Mouse (Mus musculus): ENCODE data around the gene Bckdk. TPM values are rescaled to one million over a fixed set of nuclear protein-coding genes. Genes with fewer than 3 reads are reported as not detected.
"Not testable (repeated sequence)": the region's sequence is repeated elsewhere in the genome, so short reads cannot be mapped to it uniquely, and the experiment has no call there.

Bckdk gene
- polyA plus RNA-seq, 1 experiment from 2014 or later: 130 TPM

DNA sequence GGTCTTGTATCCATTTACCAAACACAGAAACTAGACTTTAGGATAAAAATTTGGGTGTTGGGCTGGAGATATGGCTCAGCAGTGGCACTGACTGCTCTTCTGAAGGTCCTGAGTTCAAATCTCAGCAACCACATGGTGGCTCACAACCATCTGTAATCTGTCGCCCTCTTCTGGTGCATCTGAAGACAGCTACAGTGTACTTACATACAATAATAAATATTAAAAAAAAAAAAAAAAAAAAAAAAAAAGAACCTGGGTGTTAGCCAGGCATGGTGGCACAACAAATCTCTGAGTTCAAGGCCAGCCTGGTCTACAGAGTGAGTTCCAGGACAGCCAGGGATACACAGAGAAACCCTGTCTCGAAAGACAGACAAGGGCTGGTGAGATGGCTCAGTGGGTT lies 38.2 kb downstream of the Bckdk start:
- H3K4me1 ChIP-seq: not testable (repeated sequence)
- 54% methylated on average over 2 of the region's 2 CpGs for WGBS

GRCm38 (mm10) chr7:127944614-127945013 lies 40.7 kb downstream of the Bckdk start:
- H3K36me3 ChIP-seq: no peaks in the 10 kb centered on the region
- peaks cover 5% of the 10 kb centered on the region for H3K4me1 ChIP-seq
- 15% methylated on average over 23 of the region's 23 CpGs for WGBS
- DNase-seq (ENCODE audit: low spot score): no peak
- no peaks in the 10 kb centered on the region for H3K9me3 ChIP-seq (replicated peaks)
- peak overlapping the region; percentile 27 for H3K4me3 ChIP-seq
- H3K27ac ChIP-seq (replicated peaks): no peak overlapping the region
- H3K27me3 ChIP-seq (ENCODE audit: low read depth, poor library complexity, severe bottlenecking): peaks cover 38% of the 10 kb centered on the region

More for the DNA sequence above, 38.2 kb downstream of the Bckdk start:
- not testable (repeated sequence) for H3K36me3 ChIP-seq; H3K9me3 ChIP-seq (replicated peaks); H3K4me3 ChIP-seq; DNase-seq (ENCODE audit: low spot score); H3K27ac ChIP-seq (replicated peaks)
- H3K27me3 ChIP-seq (ENCODE audit: low read depth, poor library complexity, severe bottlenecking): peaks cover 38% of the 10 kb centered on the region

DNA sequence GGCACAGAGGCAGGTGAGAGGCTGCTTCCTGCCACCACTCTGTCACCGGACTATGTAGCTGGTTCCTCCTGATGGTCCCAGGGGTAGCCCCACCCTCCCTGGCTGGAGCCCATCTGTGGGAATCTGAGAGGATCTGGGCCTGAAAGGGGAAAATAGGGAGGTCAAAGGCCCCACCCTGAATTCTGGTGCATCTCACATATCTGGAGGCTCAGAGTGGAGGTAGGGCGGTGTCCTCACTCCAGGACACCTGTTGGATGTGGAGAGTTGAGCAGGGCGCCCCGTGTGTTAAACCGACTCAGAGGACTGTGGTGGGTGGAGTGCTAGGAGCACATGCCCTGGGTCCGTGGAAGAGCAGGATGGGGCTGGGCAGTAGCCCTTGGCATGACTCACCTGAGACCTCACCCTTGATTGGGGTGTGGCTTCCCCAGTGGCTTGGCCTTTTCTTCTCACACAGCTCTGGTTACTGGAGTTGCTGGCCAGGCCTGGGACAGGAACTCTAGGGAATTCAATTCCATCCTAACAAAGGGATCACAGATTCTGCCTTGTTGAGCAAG lies 42.7 kb downstream of the Bckdk start, which contains the start of gene Prss36:
Prss36 (minus strand) TSS at position 256 of the 554 bp plus-strand sequence.
- peaks cover 5% of the 10 kb centered on the region for H3K4me1 ChIP-seq
- no peak within 1 kb of the TSS for H3K27ac ChIP-seq (replicated peaks)
- peaks cover 38% of the 10 kb centered on the region for H3K27me3 ChIP-seq (ENCODE audit: low read depth, poor library complexity, severe bottlenecking)
- DNase-seq (ENCODE audit: low spot score): no peak
- 83% methylated on average over 6 of the region's 6 CpGs for WGBS
- no peak within 1 kb of the TSS for H3K4me3 ChIP-seq
- H3K36me3 ChIP-seq: no peaks in the 10 kb centered on the region
- no peaks in the 10 kb centered on the region for H3K9me3 ChIP-seq (replicated peaks)

- Histone ChIP-seq H3K27ac (replicated peaks) (no peak overlapping the region), H3K9me3 (replicated peaks) (no peaks in the 10 kb centered on the region), H3K4me3 (no peak overlapping the region), H3K27me3 (ENCODE audit: low read depth, poor library complexity, severe bottlenecking) (no peaks in the 10 kb centered on the region), H3K4me1 (no peaks in the 10 kb centered on the region), H3K36me3 (no peaks in the 10 kb centered on the region)
- 49% methylated on average over 13 of the region's 13 CpGs for WGBS
- no peak for DNase-seq (ENCODE audit: low spot score)
Measured at GRCm38 (mm10) chr7:127952864-127953581, 49.1 kb downstream of the Bckdk start.

GRCm38 (mm10) chr7:127959364-127959763 lies 55.5 kb downstream of the Bckdk start:
- no peaks in the 10 kb centered on the region for H3K4me1 ChIP-seq
- H3K4me3 ChIP-seq: no peak overlapping the region
- no peaks in the 10 kb centered on the region for H3K9me3 ChIP-seq (replicated peaks)
- H3K27me3 ChIP-seq (ENCODE audit: low read depth, poor library complexity, severe bottlenecking): no peaks in the 10 kb centered on the region
- H3K27ac ChIP-seq (replicated peaks): no peak overlapping the region
- 77% methylated on average over 5 of the region's 5 CpGs for WGBS
- DNase-seq (ENCODE audit: low spot score): no peak
- H3K36me3 ChIP-seq: no peaks in the 10 kb centered on the region

Other genes starting within 250 kb of the Bckdk start
- 47.8 and 48.9 TPM in 2 replicates for gene Bcl7c, start 195.1 kb upstream of the Bckdk start, polyA plus RNA-seq (2016; fragmentation: Nextera tagmentation; extraction: Ambion mirVana)
- 5.1 and 5.2 TPM in 2 replicates for gene Ctf1, start 191.3 kb upstream of the Bckdk start, polyA plus RNA-seq (2016; fragmentation: Nextera tagmentation; extraction: Ambion mirVana)
- 0.22 and 0.36 TPM in 2 replicates for gene Ctf2, start 171.9 kb upstream of the Bckdk start, polyA plus RNA-seq (2016; fragmentation: Nextera tagmentation; extraction: Ambion mirVana)
- gene Fbxl19, start 159.5 kb upstream of the Bckdk start, polyA plus RNA-seq (2016; fragmentation: Nextera tagmentation; extraction: Ambion mirVana): 7.9 and 8.3 TPM in 2 replicates
- 8.3 and 10.1 TPM in 2 replicates for gene Orai3, start 134.3 kb upstream of the Bckdk start, polyA plus RNA-seq (2016; fragmentation: Nextera tagmentation; extraction: Ambion mirVana)
- gene Setd1a, start 127.4 kb upstream of the Bckdk start, polyA plus RNA-seq (2016; fragmentation: Nextera tagmentation; extraction: Ambion mirVana): 13.4 and 14.7 TPM in 2 replicates
- gene Gm49388, start 118.5 kb upstream of the Bckdk start, polyA plus RNA-seq (2016; fragmentation: Nextera tagmentation; extraction: Ambion mirVana): 0.35 TPM in 1 of 2 replicates, not detected in the other
- gene Hsd3b7, start 103.5 kb upstream of the Bckdk start, polyA plus RNA-seq (2016; fragmentation: Nextera tagmentation; extraction: Ambion mirVana): 5.0 and 7.2 TPM in 2 replicates
- 19.5 and 21.6 TPM in 2 replicates for gene Stx4a, start 79.8 kb upstream of the Bckdk start, polyA plus RNA-seq (2016; fragmentation: Nextera tagmentation; extraction: Ambion mirVana)
- 5.4 and 9.7 TPM in 2 replicates for gene Stx1b, start 79.5 kb upstream of the Bckdk start, polyA plus RNA-seq (2016; fragmentation: Nextera tagmentation; extraction: Ambion mirVana)
- gene Zfp646, start 27.9 kb upstream of the Bckdk start, polyA plus RNA-seq (2016; fragmentation: Nextera tagmentation; extraction: Ambion mirVana): 17.2 and 18.7 TPM in 2 replicates
- 41.5 and 47.3 TPM in 2 replicates for gene Zfp668, start 27.3 kb upstream of the Bckdk start, polyA plus RNA-seq (2016; fragmentation: Nextera tagmentation; extraction: Ambion mirVana)
- 0.52 and 0.68 TPM in 2 replicates for gene Prss53, start 13.1 kb upstream of the Bckdk start, polyA plus RNA-seq (2016; fragmentation: Nextera tagmentation; extraction: Ambion mirVana)
- not detected in 2 replicates for gene Gm21974, start 8.6 kb upstream of the Bckdk start, polyA plus RNA-seq (2016; fragmentation: Nextera tagmentation; extraction: Ambion mirVana)
- gene Vkorc1, start 8.5 kb upstream of the Bckdk start, polyA plus RNA-seq (2016; fragmentation: Nextera tagmentation; extraction: Ambion mirVana): 43.4 and 44.6 TPM in 2 replicates
- gene Kat8, start 8.4 kb downstream of the Bckdk start, polyA plus RNA-seq (2016; fragmentation: Nextera tagmentation; extraction: Ambion mirVana): 51.1 and 52.4 TPM in 2 replicates
- gene Prss8, start 26.0 kb downstream of the Bckdk start, polyA plus RNA-seq (2016; fragmentation: Nextera tagmentation; extraction: Ambion mirVana): 1.6 and 2.1 TPM in 2 replicates
- 11.0 and 13.0 TPM in 2 replicates for gene Prss36, start 42.6 kb downstream of the Bckdk start, polyA plus RNA-seq (2016; fragmentation: Nextera tagmentation; extraction: Ambion mirVana)
- gene Fus, start 63.4 kb downstream of the Bckdk start, polyA plus RNA-seq (2016; fragmentation: Nextera tagmentation; extraction: Ambion mirVana): 336 and 358 TPM in 2 replicates
- 6.1 and 7.5 TPM in 2 replicates for gene Pycard, start 89.8 kb downstream of the Bckdk start, polyA plus RNA-seq (2016; fragmentation: Nextera tagmentation; extraction: Ambion mirVana)
- gene Trim72, start 99.9 kb downstream of the Bckdk start, polyA plus RNA-seq (2016; fragmentation: Nextera tagmentation; extraction: Ambion mirVana): not detected in 2 replicates
- 0.48 and 0.68 TPM in 2 replicates for gene Itgam, start 158.6 kb downstream of the Bckdk start, polyA plus RNA-seq (2016; fragmentation: Nextera tagmentation; extraction: Ambion mirVana)
- gene Gm49368, start 158.6 kb downstream of the Bckdk start, polyA plus RNA-seq (2016; fragmentation: Nextera tagmentation; extraction: Ambion mirVana): not detected in 2 replicates
- not detected in 2 replicates for gene Itgax, start 225.5 kb downstream of the Bckdk start, polyA plus RNA-seq (2016; fragmentation: Nextera tagmentation; extraction: Ambion mirVana)